Mouse (Mus musculus) heart, adult 2 months (tissue): ENCODE measurements around the gene Ubxn7.
"Not testable (repeated sequence)": the region's sequence is repeated elsewhere in the genome, so short reads cannot be mapped to it uniquely, and the experiment has no call there.

Experiments
- CTCF ChIP-seq: fragments of 200-600 bp; IDR thresholded peaks from 2 replicates; pipeline ENCODE4 v1.8.1; 2022; ENCODE audit warnings: antibody characterized with exemption, mild to moderate bottlenecking, moderate library complexity
- EP300 ChIP-seq: fragments of 200-500 bp; IDR thresholded peaks from 2 replicates; pipeline ENCODE4 v1.6.1; 2011; ENCODE audit warnings: low read depth, low read length, control low read depth; ENCODE audit not compliant: insufficient read depth

DNA sequence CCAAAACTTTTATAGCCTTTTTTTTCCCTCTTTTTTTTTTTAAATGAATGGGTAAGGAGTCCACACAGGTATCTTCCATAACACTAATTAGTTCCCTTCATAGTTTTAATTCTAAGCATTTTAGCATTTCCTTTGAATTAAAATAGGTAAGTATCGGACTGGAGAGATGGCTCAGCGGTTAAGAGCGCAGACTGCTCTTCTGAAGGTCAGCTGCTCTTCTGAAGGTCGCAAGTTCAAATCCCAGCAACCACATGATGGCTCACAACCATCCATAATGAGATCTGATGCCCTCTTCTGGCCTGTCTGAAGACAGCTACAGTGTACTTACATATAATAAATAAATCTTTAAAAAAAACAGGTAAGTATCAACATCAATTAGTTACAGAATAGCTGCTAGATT is 32.4 kb upstream of the Ubxn7 start:
- not testable (repeated sequence) for TF ChIP-seq EP300
- peak; percentile 24; the same call in 1 of the 2 replicates for TF ChIP-seq CTCF
